Mouse (Mus musculus): ENCODE measurements around the gene Gna15.

GRCm38 (mm10) chr10:81497401-81498270, 26.4 kb downstream of the Gna15 start:
- TF ChIP-seq POLR2A (IDR thresholded peaks at IDR 0.05; ENCODE audit: insufficient read length, low read depth) = no peak
- TF ChIP-seq MAX (IDR thresholded peaks at IDR 0.05; ENCODE audit: low read depth) = no peak
- no peak for TF ChIP-seq USF1 (IDR thresholded peaks at IDR 0.05; ENCODE audit: low read depth)
- no peak for TF ChIP-seq MYOG (IDR thresholded peaks at IDR 0.05; ENCODE audit: control insufficient read depth in 1 of 3, insufficient read depth in 1 of 3, insufficient read length in 2 of 3, low read depth in 2 of 3)

Data from myocyte (in vitro differentiated cells).